Mouse (Mus musculus): ENCODE data around the gene Ccdc73.

GRCm38 (mm10) chr2:104855732-104856131 lies 11.9 kb upstream of the Ccdc73 start:
- no peak for TF ChIP-seq CTCF (IDR thresholded peaks at IDR 0.05; ENCODE audit: borderline replicate concordance, insufficient read depth, low read length)
- no peak for TF ChIP-seq POLR2A (IDR thresholded peaks at IDR 0.05; ENCODE audit: low read depth, low read length)

Data from embryonic fibroblast, embryonic 13.5 days (primary cell).